Mouse (Mus musculus): ENCODE results near the gene Epha2.

GRCm38 (mm10) chr4:141304223-141304611, 3.2 kb downstream of the Epha2 start:
- TF ChIP-seq POLR2A (IDR thresholded peaks at IDR 0.05; ENCODE audit: insufficient read length, low read depth) (no peak), MAX (IDR thresholded peaks at IDR 0.05; ENCODE audit: low read depth) (no peak), USF1 (IDR thresholded peaks at IDR 0.05; ENCODE audit: low read depth) (no peak), E2F4 (IDR thresholded peaks at IDR 0.05; ENCODE audit: insufficient read depth) (no peak), TCF12 (IDR thresholded peaks at IDR 0.05; ENCODE audit: insufficient read depth, poor library complexity, severe bottlenecking) (no peak), SRF (IDR thresholded peaks at IDR 0.05; ENCODE audit: control insufficient read depth, insufficient read length, low read depth) (no peak), MYOG (IDR thresholded peaks at IDR 0.05; ENCODE audit: control insufficient read depth in 1 of 3, insufficient read depth in 1 of 3, insufficient read length in 2 of 3, low read depth in 2 of 3) (no peak), CEBPB (IDR thresholded peaks at IDR 0.05; ENCODE audit: insufficient read depth, poor library complexity, severe bottlenecking) (no peak), REST (IDR thresholded peaks at IDR 0.05; ENCODE audit: insufficient read depth, insufficient read length) (no peak), POLR2AphosphoS2 (IDR thresholded peaks at IDR 0.05; ENCODE audit: insufficient read length, low read depth) (no peak)
